Mouse (Mus musculus) midbrain, postnatal 0 days (tissue): Measurements from ENCODE around the gene Ttc37. TPM values are rescaled to one million over a fixed set of nuclear protein-coding genes. Genes with fewer than 3 reads are reported as not detected.

Source experiments
- ATAC-seq: fragments of 200-750 bp; cut with Nextera tagmentation; 2 replicates; pipeline ENCODE4 v1.8.0; 2017; ENCODE audit warnings: moderate number of reproducible peaks, mild to moderate bottlenecking, moderate TSS enrichment, moderate library complexity; ENCODE audit not compliant: low FRiP score
- DNase-seq: peaks from one replicate; pipeline ENCODE4 v3.0.0-alpha.2; 2015; ENCODE audit warnings: low spot score
- H3K27ac ChIP-seq: fragments of 300-500 bp; sonication (generic); 2 replicates; pipeline ENCODE4 v1.5.1; 2014; ENCODE audit warnings: low read depth, mild to moderate bottlenecking, low read length, mixed read lengths
- H3K27me3 ChIP-seq: fragments of 300-500 bp; sonication (generic); 2 replicates; pipeline ENCODE4 v1.6.1; 2014; ENCODE audit warnings: low read length, control low read depth, mixed read lengths; ENCODE audit not compliant: insufficient read depth
- H3K36me3 ChIP-seq: fragments of 300-500 bp; sonication (generic); 2 replicates; pipeline ENCODE4 v1.6.1; 2014; ENCODE audit warnings: low read length, control low read depth, mixed read lengths; ENCODE audit not compliant: insufficient read depth
- H3K4me1 ChIP-seq: fragments of 300-500 bp; sonication (generic); 2 replicates; pipeline ENCODE4 v1.6.1; 2014; ENCODE audit warnings: mild to moderate bottlenecking, control low read depth, antibody characterized with exemption, low read length, mixed read lengths; ENCODE audit not compliant: insufficient read depth
- H3K4me2 ChIP-seq: fragments of 300-500 bp; sonication (generic); 2 replicates; pipeline ENCODE4 v1.6.1; 2014; ENCODE audit warnings: low read depth, mild to moderate bottlenecking, low read length, mixed read lengths; ENCODE audit not compliant: poor library complexity, severe bottlenecking
- H3K4me3 ChIP-seq: fragments of 300-500 bp; sonication (generic); 2 replicates; pipeline ENCODE4 v1.5.1; 2014; ENCODE audit warnings: low read depth, mild to moderate bottlenecking, low read length, moderate library complexity
- H3K9ac ChIP-seq: fragments of 300-500 bp; sonication (generic); replicated peaks from 2 replicates; pipeline ENCODE4 v1.6.1; 2014; ENCODE audit warnings: mild to moderate bottlenecking, low read length, moderate library complexity, mixed read lengths; ENCODE audit not compliant: poor library complexity, severe bottlenecking
- H3K9me3 ChIP-seq: fragments of 300-500 bp; sonication (generic); 2 replicates; pipeline ENCODE4 v1.6.1; 2016; ENCODE audit warnings: low read length, control low read depth
- CTCF ChIP-seq: IDR thresholded peaks from 2 replicates; pipeline ENCODE4 v1.5.1; 2016; ENCODE audit warnings: antibody characterized with exemption, mild to moderate bottlenecking
- WGBS: fragments of 180-500 bp; shearing (Covaris S2); extraction: QIAGEN DNeasy Blood & Tissue Kit; methylation state at CpG from one replicate; pipeline ENCODE4 v1.1.7; 2014; 5-methylcytosine and 5-hydroxymethylcytosine counted together
- polyA plus RNA-seq: library from polyadenylated mRNA; unstranded; fragments of >200 nt; fragmentation: Nextera tagmentation; extraction: Ambion mirVana; gene quantifications from 2 replicates; pipeline ENCODE4 v1.2.1, GENCODE M21; 2015
- total RNA-seq: library from RNA; depleted of rRNA; stranded (reverse); fragments of >200 nt; gene quantifications from 2 replicates; pipeline ENCODE4 v1.2.3, GENCODE M21; 2014

Ttc37 gene
- total and polyA plus RNA-seq, 2 experiments from 2014 or later, result 6.5 to 14.4 TPM

GRCm38 (mm10) chr13:76141117-76141808 is 42.7 kb downstream of the Ttc37 start:
- no peak overlapping the region for H3K9ac ChIP-seq
- DNase-seq, result no peak
- 88% methylated on average over 12 of the region's 12 CpGs for WGBS
- no peak overlapping the region for H3K4me2 ChIP-seq
- no peaks in the 10 kb centered on the region for H3K9me3 ChIP-seq
- H3K27me3 ChIP-seq, result no peaks in the 10 kb centered on the region
- TF ChIP-seq CTCF, result no peak
- ATAC-seq, result no peak
- H3K4me1 ChIP-seq, result no peaks in the 10 kb centered on the region
- no peak overlapping the region for H3K4me3 ChIP-seq
- no peak overlapping the region for H3K27ac ChIP-seq
- peaks cover 12% of the 10 kb centered on the region; the same call in 1 of the 2 replicates for H3K36me3 ChIP-seq

- Histone ChIP-seq H3K27me3 (no peaks in the 10 kb centered on the region), H3K36me3 (peaks cover 20% of the 10 kb centered on the region), H3K4me2 (no peak overlapping the region), H3K9me3 (no peaks in the 10 kb centered on the region), H3K4me3 (no peak overlapping the region), H3K4me1 (no peaks in the 10 kb centered on the region), H3K9ac (no peak overlapping the region), H3K27ac (no peak overlapping the region)
- peak; percentile 71 for TF ChIP-seq CTCF
- DNase-seq (peak; percentile 55), ATAC-seq (peak; percentile 79)
- 71% methylated on average over 5 of the region's 5 CpGs for WGBS
These were observed 51.9 kb downstream of the Ttc37 start for GRCm38 (mm10) chr13:76150483-76150882.

GRCm38 (mm10) chr13:76157099-76157498 is 58.6 kb downstream of the Ttc37 start:
- 95% methylated on average over 3 of the region's 3 CpGs for WGBS
- no peak overlapping the region for H3K4me3 ChIP-seq
- DNase-seq (no peak), ATAC-seq (no peak)
- no peaks in the 10 kb centered on the region for H3K4me1 ChIP-seq
- no peak for TF ChIP-seq CTCF
- 0 out of 2 replicates have a peak, but pooled peaks cover 3% of the 10 kb centered on the region for H3K9me3 ChIP-seq
- H3K36me3 ChIP-seq, result peaks cover 31% of the 10 kb centered on the region; the same call in 1 of the 2 replicates
- H3K4me2 ChIP-seq, result no peak overlapping the region
- no peak overlapping the region for H3K27ac ChIP-seq
- H3K9ac ChIP-seq, result no peak overlapping the region
- H3K27me3 ChIP-seq, result no peaks in the 10 kb centered on the region

- Histone ChIP-seq H3K36me3 (peaks cover 30% of the 10 kb centered on the region; the same call in 1 of the 2 replicates), H3K27ac (no peak overlapping the region), H3K27me3 (no peaks in the 10 kb centered on the region), H3K9me3 (0 out of 2 replicates have a peak, but pooled peaks cover 3% of the 10 kb centered on the region), H3K4me1 (no peaks in the 10 kb centered on the region), H3K4me3 (no peak overlapping the region), H3K4me2 (no peak overlapping the region), H3K9ac (no peak overlapping the region)
- DNase-seq (no peak), ATAC-seq (no peak)
- no peak for TF ChIP-seq CTCF
- WGBS, result 94% methylated on average over 1 of the region's 1 CpGs
These were observed 59.0 kb downstream of the Ttc37 start for GRCm38 (mm10) chr13:76157508-76157907.

GRCm38 (mm10) chr13:76160587-76160986 is 62.1 kb downstream of the Ttc37 start:
- H3K4me1 ChIP-seq, result no peaks in the 10 kb centered on the region
- H3K9me3 ChIP-seq, result 0 out of 2 replicates have a peak, but pooled peaks cover 3% of the 10 kb centered on the region
- peaks cover 27% of the 10 kb centered on the region; the same call in 1 of the 2 replicates for H3K36me3 ChIP-seq
- H3K4me2 ChIP-seq, result no peak overlapping the region
- no peak overlapping the region for H3K9ac ChIP-seq
- no peaks in the 10 kb centered on the region for H3K27me3 ChIP-seq
- H3K27ac ChIP-seq, result no peak overlapping the region
- ATAC-seq, result no peak
- no peak for DNase-seq
- H3K4me3 ChIP-seq, result no peak overlapping the region
- no peak for TF ChIP-seq CTCF
- 97% methylated on average over 2 of the region's 2 CpGs for WGBS

- ATAC-seq, result no peak
- no peaks in the 10 kb centered on the region for H3K36me3 ChIP-seq
- H3K9me3 ChIP-seq, result no peaks in the 10 kb centered on the region
- TF ChIP-seq CTCF, result no peak
- no peak overlapping the region for H3K4me3 ChIP-seq
- H3K4me2 ChIP-seq, result no peak overlapping the region
- no peak for DNase-seq
- no peak overlapping the region for H3K9ac ChIP-seq
- H3K27me3 ChIP-seq, result no peaks in the 10 kb centered on the region
- H3K27ac ChIP-seq, result no peak overlapping the region
- no peaks in the 10 kb centered on the region for H3K4me1 ChIP-seq
These were observed 75.8 kb downstream of the Ttc37 start for GRCm38 (mm10) chr13:76174297-76174696.
